Mouse (Mus musculus) cerebral cortex, adult 2 months (tissue): ENCODE data around the gene Ppp1r14a.

Experiments used
- WGBS: fragments of 180-500 bp; shearing (Covaris S2); methylation state at CpG from one replicate; pipeline ENCODE4 v1.1.7; 2018; 5-methylcytosine and 5-hydroxymethylcytosine counted together

The Ppp1r14a gene

DNA sequence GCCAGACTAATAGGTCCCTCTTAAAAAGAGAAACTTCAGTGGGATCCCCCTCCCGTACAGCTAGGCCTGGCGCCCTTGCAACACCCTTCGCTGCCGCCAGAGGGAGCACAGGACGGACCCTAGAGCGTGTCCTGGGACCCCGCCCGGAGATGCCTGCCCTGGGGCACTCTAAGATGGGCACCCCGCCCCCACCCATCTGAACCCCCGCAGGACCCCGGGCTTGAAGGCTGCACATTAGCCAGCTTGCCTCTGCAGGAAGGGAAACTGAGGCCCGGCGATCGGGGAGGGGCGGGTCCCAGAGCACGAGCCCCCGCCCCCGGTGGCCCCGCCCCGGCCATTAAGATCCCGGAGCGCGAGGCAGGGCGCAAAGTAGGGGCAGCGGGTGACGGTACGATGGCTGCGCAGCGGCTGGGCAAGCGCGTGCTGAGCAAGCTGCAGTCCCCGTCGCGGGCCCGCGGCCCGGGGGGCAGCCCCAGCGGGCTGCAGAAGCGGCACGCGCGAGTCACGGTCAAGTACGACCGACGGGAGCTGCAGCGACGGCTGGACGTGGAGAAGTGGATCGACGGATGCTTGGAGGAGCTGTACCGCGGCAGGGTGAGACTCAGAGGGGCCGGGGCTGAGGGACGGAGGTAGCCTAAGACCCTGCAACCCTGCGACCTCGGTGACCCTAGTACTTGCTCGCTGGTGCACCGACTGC, at the start of gene Ppp1r14a:
Gene Ppp1r14a (plus strand): TSS at position 367 of the 697 bp plus-strand sequence.
- 4% methylated on average over 59 of the region's 59 CpGs for WGBS

DNA sequence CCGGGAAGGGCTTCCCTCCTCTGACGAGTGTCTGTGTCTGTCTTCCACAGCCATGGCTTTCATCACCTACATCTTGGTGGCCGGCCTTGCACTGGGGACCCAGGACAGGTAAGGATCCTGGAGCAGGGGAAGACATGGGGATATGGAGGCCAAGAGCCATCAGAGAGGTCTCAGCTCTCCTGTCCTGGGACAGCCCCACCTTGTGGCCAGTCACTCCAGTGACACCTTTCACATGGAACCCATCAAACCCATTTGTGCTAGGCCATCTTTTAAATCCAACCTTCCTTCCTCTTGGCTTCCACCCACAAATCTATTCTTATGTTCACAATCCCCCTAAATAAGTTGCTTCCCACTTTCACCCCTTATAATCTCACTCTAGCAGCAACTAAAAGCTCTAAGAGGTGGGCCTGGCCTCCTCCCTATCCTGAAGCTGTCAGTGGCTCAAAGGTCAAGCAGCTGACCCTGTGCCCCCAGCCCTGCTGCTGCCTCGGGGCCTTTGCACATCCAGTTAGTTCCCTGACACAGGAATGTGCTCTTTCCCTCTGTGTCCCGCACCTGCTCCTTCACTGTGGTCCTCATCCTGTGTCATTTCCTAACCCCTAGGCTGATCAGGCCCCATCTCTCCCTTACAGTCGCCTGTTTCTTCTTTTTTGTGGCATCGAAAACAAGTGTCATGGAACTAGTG, 44.2 kb upstream of the Ppp1r14a start:
- 91% methylated on average over 7 of the region's 7 CpGs for WGBS

DNA sequence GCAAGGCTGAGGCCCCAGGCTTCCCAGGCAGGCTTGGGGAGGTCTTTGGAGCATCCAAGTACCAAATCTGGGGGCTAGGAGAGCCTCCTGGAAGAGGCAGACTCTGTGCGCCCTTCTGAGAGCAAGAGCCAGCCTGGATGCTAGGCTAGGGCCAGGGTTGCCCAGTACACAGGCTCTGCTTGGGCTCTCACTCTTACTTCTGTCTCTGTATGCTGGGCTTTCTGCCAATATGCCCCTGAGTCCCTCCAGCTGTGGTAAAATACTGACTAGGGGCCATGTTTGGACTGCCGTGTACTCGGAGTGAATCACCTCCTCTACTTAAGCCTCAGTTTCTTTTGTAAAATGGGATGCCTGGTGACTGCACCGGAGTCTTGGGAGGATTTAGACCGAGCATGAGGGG, 43.1 kb upstream of the Ppp1r14a start:
- WGBS, result 81% methylated on average over 5 of the region's 5 CpGs

DNA sequence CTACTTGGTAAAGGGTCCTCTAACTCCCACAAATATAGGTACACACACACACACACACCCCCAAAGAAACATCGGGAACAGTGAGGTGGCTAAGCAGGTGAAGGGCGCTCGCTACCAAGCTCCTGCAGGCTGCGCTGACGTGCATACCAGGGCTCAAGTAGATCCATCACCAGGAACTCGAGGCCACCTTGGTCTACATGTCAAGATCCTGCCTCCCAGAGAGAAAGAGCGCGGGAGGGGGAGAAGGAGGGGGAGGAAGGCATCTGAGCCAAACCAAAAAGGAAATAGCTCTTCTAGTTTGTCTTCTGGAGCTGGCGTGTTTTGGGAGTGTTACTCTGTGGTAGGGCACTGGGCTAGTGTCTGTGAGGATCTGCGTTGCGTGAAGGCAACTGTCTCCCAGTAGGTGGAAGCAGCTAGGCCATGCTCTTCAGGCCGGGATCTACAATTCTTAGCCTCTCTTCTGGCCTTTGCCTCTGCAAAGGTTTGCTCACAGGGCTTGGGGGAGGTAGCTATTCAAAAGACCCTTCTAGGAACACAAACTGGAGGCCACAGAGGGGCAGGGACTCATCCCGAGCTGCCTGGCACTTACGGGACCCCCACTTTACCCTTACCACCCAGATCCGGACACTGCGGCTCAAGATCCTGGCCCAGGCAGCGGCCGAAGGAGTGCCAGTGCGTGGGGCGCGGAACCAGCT, 42.3 kb upstream of the Ppp1r14a start:
- WGBS, result 78% methylated on average over 21 of the region's 21 CpGs

DNA sequence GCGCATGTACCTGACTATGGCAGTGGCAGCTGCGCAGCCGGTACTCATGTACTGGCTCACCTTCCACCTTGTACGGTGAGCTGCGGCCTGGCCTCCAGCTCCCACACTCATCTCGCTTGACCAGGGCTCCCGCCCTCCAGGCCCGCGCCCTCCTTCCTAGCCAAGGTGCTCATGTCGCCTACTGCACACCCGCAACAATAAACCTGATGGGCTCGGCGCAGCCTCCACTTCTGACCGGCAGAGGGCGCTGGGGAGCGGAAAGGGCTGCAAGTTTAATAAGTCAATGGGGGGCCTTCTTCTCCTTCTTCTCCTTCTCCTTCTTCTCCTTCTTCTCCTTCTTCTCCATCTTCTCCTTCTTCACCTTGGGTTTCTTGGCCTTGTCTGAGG, 41.8 kb upstream of the Ppp1r14a start:
- 47% methylated on average over 16 of the region's 16 CpGs for WGBS

DNA sequence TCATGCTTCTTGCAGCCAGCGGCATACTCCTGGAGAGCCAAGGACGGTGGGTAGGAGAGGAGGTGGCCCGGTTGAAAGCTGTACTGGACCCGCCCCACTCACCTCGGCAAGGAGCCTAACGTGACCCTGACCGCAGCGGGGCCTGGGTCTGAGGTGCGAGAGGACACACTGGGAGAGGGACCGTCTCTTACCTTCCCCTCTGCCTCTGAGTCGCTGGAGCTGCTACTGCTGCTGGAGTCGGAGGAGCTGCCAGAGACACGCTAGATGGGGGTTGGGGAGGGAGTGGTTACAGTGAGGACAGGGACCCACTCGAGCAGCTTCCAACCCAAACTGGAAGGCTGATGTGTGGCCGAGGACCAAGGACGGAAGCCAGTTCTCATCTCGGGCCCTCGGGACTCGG, 41.4 kb upstream of the Ppp1r14a start:
- WGBS, result 48% methylated on average over 19 of the region's 19 CpGs

DNA sequence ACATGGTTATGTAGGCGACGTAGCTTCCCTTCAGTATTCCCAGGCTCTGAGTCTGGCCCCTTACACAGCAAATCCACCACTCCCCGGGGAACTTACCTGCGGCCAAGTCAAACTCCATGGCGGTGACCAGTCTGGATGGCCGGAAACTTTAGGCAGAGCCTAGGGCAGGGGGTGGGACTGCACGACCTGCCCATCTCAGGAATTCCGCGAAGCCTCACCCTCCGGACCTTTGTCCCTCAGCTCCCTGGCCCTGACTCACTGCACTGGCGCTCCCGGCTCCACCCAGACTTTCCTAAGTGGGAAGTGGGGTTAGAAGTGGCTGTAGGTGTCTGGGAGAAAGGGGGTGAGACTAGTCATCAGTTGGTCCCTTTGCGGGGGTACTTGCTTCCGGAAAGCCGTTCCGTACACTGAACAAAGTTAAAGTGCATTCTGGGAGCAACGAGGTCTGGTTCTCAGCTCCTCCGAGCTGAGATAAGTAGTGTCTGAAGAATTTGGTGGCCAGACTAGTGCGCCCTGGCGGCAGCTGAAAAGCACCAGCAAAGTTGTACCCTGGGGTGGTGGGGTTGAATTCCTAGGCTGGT, 40.8 kb upstream of the Ppp1r14a start, which contains the start of gene 2200002D01Rik:
Gene 2200002D01Rik (minus strand): TSS at position 206 of the 581 bp plus-strand sequence.
- WGBS, result 55% methylated on average over 20 of the region's 20 CpGs

DNA sequence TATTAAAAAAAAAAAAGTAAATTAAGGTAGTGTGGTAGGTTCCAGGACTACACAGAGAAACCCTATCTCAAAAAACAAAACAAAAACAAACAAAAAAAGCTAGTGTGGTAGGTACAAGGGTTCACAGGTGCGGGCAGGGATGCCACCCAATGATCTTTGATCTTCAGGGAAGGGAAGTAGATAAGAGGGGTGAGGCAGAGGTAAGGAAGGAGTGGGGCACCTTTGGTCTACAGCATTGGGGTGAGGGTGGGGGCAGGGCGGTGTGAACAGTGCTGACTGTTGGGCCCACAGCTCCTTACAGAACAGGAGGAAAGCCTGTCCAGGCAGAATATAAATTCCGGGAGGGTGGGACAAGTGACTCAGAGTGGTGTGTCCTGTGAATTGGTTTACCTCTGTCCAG, 37.9 kb upstream of the Ppp1r14a start:
- 84% methylated on average over 3 of the region's 3 CpGs for WGBS

DNA sequence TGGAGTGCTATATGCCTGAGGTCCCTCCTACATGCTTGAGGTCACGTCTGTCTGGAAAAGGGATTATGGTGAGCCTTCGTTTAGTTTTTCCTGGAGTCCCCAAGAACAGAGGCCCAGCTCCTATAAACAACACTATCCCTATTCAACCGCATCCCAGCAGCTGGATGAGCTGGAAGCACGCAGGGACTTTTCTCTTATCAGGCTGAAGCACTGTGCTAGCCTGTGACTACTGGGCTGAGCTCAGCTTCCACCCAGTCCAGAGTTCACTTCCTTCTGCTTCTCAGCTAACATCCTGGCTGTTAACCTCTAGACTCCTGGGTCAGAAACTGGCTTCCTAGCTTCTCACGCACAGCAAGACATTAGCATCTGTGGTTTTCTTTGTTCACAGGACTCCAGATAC, 35.3 kb upstream of the Ppp1r14a start:
- WGBS, result 68% methylated on average over 5 of the region's 5 CpGs

DNA sequence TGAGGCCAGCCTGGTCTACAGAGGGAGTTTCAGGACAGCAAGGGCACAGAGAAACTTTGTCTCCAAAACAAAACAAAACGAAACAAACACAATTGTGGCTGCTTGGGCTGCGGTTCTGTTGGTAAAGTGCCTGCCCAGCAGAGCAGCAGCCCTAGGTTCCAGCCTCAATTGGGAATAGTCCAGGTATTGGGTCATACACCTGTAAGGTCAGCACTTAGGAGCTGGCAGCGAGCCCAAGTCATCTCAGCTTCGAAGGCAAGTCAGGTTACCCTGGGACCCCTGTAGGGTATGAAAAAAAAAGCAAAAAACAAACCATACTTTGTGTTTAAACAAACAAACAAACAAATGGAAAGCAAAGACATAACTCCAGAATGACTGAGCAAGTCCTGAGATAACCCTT, 33.2 kb upstream of the Ppp1r14a start:
- 80% methylated on average over 4 of the region's 4 CpGs for WGBS

DNA sequence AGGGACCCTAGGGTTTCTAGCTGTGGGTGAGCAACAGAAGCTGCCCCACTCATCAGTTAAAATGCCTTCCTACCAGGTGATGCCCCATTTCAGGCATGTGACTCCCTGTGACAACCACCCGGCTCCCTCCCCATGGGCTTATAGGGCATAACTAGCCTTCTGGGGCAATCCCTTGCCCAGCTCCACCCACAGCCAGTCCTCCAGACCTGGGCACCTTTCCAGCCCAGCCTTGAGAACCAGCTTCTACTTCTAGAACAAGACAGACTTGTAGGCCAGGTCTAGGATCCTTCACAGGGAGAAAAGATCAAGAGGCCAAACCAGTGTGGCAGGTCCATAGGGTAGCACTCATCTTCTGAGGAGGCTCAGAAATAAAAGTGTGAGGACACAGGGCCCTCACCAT, 31.7 kb upstream of the Ppp1r14a start:
- WGBS, result 84% methylated on average over 1 of the region's 1 CpGs

DNA sequence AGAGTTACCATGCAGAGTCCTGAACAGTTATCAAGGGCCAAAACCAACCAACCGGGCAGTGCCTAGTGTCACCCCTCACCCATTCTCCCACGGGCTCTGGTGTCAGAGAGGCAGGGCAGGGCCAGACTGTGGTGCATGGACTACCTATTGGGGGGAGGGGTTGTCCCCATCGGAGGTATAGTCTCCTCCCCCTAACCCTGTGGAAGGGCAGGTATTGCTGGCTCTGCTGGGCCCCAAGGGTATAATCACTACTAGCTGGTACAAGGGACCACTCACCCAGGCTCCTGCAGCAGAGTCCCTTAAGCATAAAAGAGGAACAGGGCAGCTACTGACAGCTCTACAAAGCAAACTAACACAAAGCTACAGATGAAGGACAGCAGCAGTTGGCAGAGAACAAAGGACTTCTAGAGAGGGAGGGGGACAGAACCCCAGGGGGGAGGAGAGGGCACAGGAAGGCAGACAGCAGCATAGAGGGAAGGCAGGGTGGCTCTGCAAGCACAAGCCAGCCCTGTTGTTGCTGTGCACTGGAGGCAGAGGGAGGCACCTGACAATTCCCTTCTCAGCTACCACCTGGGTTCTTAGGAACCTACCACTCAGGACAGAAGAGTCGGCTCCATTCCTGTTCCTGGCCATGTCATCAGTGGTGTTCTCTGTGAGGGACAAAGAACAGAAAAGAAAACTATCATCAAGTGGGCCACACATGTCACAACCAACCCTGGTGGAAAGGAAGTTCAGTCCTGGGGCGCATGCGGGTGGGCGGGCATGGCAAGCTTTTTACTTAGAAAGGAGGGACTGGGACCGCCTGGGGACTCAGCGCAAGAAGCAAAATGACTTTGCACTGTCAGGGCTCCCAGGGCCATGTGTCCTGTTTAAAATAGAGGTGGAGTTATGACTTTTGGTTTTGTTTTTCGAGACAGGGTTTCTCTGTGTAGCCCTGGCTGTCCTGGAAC, 29.1 kb upstream of the Ppp1r14a start:
- 81% methylated on average over 10 of the region's 10 CpGs for WGBS

DNA sequence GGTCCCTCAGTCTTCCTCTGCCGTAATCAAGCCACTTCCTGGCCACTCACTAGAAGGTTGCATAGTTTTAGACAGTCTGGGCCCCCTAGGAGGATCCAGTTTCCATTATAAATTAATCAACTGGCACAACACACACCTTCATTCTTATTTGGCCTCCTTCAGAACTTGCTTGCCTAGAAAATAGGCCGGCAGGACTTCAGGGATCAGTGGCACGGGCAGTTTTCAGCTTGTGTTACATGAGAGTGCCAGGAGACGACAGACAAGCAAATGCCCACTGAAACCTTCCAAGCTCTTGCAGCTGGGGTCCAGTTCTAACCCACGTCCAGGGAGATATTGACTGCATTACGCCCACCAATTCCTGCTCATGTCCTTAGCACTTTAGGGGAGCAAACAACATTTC, 27.0 kb upstream of the Ppp1r14a start:
- WGBS, result 87% methylated on average over 6 of the region's 6 CpGs

DNA sequence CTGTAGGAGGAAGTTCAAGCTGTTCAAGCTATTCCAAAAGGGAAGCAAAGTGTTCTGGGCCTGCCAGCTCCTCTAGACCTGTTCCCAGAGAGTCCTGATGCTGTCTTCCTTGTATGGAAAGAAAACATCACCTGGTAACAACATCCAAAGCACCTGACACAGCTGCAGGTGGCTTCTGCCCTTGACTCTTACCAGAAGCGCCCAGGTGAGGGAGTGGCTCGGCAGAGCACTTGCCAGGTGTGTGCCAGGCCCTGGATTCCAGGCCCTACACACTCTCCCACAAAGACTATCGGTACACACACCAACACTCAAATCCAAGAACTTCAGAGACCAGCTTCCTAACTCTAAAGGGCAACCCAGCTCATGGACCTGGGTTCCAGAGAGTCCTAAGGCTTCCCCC, 25.3 kb upstream of the Ppp1r14a start:
- WGBS, result 98% methylated on average over 3 of the region's 3 CpGs

DNA sequence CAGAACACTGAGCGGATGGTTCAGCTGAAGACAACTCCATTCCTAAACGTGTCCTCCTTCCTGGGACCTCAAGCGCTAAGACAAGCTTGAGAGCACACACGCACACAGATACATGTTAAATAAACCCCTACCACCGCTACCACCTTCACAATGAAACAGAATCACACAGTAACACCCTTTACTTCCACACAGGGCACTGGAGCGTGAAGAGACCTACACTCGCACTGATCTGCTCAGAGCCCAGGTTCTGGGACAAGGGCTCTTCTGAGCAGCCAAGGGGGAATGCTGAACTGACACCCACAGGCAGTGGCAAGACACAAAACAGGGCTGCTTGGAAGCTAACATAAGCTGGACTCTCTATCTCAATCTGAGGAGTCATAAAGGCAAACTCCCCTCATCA, 23.5 kb upstream of the Ppp1r14a start:
- 95% methylated on average over 7 of the region's 7 CpGs for WGBS

DNA sequence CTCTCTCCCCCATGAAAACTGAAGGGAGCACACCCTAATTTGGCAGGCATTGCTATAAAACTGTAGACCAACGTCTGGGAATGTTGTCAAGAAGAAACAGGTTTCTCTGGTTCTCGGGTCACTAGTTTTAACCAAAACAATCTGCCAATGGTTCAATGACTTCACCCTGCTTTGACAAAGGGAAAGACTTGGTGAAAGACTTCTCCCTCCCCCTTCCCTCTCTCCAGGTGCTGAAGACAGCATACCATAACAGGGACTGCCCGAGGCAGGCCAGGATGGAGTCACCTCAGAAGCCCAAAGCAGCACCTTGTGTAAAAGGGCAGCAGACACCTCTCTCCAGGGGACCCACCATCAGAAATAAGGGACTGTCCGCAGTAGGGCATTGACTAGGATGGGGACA, 22.2 kb upstream of the Ppp1r14a start:
- 83% methylated on average over 4 of the region's 4 CpGs for WGBS

DNA sequence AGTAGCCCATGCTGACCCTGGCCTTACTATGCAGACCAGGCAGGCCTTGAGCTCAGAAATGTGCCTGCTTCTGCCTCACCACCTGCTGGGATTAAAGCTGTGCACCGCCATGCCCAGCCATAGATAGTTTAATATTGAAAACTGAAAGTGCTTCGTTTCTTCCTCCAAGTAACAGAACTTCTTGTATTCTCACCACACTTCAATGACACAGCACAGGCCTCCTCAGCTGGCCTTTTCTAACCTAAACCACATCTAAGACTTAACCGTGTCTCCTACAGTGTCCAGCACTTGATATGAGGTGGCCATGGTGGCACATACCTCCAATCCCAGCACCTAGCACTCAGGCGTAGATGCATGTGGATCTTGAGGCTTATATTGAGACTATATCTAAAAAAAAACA, 18.7 kb upstream of the Ppp1r14a start:
- 93% methylated on average over 4 of the region's 4 CpGs for WGBS

DNA sequence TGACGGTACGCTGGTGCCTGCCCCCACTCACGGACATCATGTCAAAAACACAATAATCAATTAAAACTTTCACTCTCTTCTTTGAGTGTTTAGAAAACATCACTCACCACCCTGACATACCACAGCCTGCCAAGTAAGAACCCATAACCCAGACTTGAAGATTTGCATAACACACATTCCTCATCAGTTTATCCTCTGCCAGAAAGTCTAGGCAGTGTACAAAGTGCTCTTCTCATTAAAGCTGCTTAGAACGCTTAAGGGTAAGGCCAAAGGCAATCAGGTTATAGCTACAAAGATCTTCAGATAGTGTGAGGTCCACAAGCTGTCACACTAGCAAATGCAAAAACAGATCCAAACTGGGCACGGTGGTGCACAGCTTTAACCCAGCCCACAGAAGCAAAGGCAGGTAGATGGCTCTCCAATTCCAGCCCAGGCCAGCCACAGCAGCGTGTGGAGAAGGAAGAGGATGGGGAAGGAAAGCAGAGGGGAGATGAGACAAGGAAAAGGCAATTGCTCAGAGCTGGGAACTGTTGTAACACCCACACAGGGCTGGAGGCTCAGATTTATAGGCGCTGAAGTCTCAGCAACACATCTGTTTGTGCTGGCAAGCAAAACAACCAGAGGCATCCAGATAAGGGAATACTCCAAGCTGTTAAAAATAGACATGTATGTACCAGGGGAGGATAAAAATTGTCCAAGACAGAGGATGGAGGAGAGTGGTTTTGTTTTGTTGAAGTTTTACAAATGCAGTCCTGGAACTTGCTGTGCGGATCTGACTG, 17.2 kb upstream of the Ppp1r14a start:
- 49% methylated on average over 8 of the region's 8 CpGs for WGBS

DNA sequence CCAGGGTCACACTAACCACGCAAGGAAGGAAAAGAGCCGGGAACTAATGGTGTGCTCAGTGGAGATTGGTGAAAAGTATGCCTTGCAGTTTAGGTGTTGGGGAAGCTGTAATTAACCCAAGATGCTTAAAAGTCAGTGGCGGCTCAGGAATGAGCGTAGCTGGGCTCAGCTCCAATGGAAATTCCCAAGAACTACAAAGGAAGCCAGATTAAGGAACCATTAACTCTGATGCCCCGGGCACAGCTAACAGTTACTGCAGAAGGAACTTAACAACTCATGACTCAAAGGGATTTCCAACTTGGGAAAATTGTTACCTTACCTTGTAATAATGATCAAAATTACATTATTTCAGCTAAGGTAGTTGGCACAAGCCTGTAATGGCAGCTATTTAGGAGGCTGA, 12.4 kb upstream of the Ppp1r14a start:
- WGBS, result 69% methylated on average over 5 of the region's 5 CpGs

DNA sequence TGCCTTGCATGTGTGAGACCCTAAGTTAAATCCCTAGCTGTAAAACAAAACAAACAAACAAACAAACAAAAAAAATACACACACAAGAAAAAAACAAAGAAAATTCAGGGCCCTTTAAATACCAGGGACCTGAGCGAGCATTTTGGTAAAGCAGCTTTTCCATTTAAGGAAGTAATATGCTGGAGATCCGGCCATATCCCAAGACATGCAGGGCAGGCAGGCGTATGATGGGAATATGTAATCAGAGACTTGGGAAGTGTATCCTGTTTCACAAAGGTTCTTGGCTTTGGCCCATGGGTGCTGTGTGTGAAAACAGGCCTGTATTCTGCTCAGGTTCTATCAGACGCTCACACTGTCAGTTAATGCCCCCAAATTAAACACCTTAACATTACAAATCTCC, 11.6 kb upstream of the Ppp1r14a start:
- 90% methylated on average over 4 of the region's 4 CpGs for WGBS

DNA sequence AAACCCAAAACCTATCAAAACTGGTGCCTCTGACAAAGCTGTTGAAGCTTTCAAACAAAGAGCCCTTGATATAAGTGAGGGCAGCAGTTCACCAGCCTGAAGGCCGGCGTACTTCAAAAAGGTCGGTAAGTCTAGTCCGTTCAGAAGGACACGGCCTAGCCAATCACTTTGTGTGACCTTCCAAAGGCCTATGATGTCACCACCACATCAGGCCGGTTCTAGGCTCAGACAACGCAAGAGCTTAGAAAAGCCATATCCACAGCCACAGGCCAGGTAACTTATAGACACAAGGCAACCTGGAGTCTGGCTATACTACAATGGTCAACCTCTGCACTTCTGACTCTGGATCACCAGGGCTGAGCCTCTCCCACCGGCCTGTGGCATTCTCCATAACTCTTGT, 9.2 kb upstream of the Ppp1r14a start:
- WGBS, result 93% methylated on average over 8 of the region's 8 CpGs
